Mouse (Mus musculus) hindlimb bud, embryonic 11.5 days (tissue): ENCODE measurements around the gene Pold4.

Experiments used
- DNase-seq: peaks from one replicate; pipeline ENCODE4 v3.0.0-alpha.2; 2012; ENCODE audit warnings: low read depth, low spot score; ENCODE audit errors: extremely low spot score

Gene Pold4

DNA sequence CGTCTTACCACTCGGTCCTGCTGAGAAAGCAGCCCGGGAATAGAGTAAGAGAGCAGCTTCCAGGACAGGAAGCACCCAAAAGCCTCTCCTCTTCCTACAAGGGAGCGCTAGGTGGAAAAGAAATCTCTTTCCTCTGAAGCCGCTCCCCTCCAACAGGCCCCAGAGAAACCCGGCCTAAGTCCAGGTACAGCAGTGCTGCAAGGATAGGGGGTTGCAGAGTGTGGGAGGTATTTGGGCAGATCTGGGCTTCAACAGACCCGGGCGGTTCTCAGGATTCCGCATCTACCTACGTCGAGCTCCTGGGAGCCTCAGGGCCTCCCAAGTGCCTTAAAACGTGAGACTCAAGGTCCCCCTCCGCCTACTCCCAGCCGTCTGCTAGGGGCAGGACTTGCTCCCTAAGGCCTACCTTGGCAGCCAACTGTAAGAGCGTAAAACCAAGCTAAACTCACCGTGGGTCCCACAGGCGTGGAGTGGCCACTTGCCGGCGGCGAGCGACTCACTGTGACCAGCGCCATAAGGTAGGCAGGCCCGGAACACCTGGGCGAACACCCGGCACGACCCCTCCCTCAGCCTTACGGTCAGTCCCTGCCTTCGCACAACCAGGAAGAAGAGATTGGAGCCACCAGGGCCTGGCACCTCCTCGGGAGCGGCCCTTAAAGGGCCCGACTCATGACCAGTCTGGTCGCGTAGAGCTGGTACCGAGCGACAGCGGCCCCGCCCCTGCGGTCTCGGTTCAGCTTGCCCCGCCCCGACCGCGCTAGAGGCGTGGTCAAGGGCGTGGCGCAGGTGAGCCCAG lies 37.1 kb downstream of the Pold4 start, which contains the start of gene Ssh3:
Gene Ssh3 (minus strand): TSS at position 615 of the 796 bp plus-strand sequence.
- DNase-seq, result no peak

- DNase-seq, result no peak
These were observed 38.5 kb downstream of the Pold4 start for GRCm38 (mm10) chr19:4270187-4270586.

DNA sequence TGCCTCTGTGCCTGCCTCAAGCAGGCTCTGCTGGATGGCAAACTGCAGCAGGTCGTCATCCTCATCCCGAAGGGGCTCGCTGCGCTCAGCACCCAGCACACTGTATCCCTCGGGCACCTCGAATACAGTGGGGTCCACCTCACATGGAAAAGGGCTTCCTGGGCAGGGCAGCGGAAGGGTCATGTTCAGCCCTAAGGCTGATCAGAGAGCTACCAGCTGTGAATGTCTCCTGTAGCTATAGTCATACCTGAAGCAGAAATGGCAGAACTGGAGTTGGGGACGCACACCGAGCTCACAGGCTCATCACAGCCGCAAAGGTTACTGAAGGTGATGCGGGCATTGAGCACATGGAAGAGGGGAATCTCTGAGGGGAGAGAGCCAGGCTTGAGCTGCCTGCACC lies 39.3 kb downstream of the Pold4 start:
- DNase-seq, result no peak

GRCm38 (mm10) chr19:4279487-4279886 lies 47.8 kb downstream of the Pold4 start:
- DNase-seq, result no peak

- no peak for DNase-seq
These were observed 48.7 kb downstream of the Pold4 start for GRCm38 (mm10) chr19:4280425-4280824.

DNA sequence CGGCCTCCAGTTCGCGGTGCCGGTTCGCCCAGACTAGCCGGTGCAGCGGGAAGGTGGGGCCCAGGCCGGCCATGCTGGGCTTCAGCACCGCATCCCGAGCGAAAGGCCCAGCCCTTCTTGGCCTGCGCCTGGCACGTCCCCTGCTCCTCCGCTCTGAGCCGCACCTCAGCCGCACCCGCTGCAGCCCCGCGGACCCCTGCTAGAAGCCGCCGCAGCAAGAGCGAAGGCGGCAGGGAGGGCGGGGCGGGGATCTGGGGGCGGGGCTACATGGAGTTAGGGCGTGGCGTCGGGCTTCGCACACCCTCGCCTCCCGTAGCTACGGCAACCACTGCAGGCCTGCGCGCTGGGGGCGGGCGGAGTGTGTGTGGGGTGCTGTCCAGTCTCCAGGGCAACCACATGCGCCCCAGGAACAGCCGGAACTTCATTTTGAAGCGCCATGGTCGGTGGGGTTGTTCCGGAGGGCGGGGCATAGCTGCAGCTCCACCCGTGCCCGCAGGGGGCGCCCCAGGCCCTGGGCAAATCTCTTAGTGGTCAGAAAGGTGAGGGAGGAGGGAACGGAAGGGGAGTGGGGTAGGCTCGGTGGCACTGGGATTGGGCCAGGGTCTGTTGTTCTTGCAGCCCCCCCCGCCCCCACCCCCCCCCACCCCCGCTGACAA lies 51.3 kb downstream of the Pold4 start, which contains the start of gene Ankrd13d:
Gene Ankrd13d (minus strand): TSS at position 240 of the 656 bp plus-strand sequence.
- no peak for DNase-seq
